Mouse (Mus musculus) B cell, adult 62 days (primary cell): ENCODE results near the gene Sim1. TPM values are rescaled to one million over a fixed set of nuclear protein-coding genes. Genes with fewer than 3 reads are reported as not detected.

Experiments used
- total RNA-seq: library from RNA; stranded (reverse); gene quantifications from 4 replicates; pipeline ENCODE4 v1.2.4, GENCODE M21; 2023

Sim1 gene
- not detected in 4 replicates for total RNA-seq

GRCm38 (mm10) chr10:50894170-50894991, at the start of gene Sim1:
TSS of gene Sim1 (plus strand) at chr10:50894754.

